Mouse (Mus musculus): ENCODE measurements around the gene BC035044.
A peak's percentile ranks its signal among the peaks of the same experiment; 100 is the strongest.
"Not testable (repeated sequence)": the region's sequence is repeated elsewhere in the genome, so short reads cannot be mapped to it uniquely, and the experiment has no call there.

Gene BC035044

DNA sequence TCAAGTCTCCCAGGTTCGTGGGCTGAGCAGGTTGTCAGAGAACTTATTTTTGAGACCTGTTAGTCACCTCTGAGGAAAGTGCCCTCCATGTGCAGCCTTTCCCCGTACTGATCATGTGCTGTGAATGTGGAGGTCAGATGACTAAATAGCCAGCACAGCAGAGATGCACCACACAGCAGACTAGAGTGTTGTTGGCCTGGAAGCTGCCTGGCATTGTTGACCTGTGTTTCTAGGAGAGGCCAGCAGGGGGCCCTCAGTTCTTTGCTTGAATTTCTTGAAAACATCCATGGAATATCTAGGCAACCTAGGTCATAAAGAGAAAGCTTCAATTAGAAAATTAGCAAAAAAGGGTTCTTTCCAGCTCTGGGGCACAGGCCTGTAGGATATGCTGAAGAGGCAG lies 41.0 kb downstream of the BC035044 start:
- peak; percentile 36 for DNase-seq

DNA sequence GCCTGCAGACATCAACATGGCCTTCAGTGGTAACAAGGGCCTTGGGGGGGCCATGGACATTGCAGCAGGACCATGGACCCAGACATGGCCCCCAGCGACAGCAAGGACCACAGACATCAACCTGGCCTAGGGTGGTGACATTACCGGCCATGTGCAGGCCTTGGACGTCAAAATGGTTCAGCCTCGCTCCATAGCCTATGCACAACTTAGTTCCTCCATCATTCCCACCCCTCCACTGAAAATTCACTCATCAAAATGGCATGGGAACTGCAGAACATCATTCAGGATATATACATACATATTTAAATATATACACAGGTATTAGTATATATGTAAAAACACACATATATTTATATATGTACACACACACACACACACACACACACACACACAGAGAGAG lies 43.5 kb downstream of the BC035044 start:
- no peak for DNase-seq

DNA sequence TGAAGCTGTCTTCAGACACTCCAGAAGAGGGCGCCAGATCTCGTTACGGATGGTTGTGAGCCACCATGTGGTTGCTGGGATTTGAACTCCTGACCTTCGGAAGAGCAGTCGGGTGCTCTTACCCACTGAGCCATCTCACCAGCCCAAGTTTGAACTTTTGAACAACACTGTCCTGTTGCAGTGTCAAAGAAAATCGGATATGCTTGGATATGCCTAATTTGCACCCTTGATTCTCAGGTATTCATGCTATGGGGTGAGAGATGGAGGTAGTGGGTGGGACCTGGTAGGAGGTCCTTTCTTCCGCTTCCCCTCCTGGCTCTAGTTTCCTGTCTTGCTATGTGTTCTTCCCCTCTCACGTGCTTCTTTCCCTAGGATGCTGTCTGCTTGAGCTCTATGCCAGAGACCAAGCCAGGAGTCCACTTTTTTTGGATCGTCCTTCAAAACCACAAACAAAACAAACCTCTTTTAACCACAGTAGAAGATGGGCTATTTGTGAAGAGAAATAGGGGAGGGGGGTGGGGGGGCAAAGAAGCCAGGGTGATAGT lies 44.9 kb downstream of the BC035044 start:
- DNase-seq, result no peak

DNA sequence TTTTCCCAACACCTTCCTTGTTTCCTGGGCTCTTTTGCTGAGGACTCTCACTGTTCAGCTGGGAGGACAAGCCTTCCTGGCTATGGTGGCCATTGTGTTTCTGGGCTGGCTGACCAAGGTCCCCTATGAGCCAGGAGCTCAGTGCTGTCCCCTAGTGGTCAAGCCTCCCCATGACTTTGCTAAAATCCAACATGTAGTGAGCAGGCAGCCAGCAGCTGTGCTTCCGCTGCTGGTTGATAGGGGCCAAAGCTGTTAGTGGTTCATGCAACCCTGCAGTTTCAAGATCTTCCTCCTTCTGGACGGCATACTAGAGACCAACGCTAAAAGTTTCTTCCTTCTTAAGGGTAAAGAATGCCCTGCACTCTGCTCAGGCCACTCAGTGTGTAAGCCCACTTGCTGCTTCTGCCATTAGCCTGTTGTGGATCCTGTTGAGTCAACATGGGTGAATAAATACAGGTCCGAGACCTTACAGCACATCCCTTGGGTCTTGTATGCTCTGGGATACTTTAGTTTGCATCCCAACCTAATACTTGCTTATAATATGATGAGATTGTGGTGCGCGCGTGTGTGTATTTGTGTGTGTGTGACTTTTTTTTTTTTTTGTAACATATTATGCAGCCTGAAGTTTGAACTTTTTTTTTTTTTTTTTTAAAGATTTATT lies 45.5 kb downstream of the BC035044 start:
- peak; percentile 81 for DNase-seq

DNA sequence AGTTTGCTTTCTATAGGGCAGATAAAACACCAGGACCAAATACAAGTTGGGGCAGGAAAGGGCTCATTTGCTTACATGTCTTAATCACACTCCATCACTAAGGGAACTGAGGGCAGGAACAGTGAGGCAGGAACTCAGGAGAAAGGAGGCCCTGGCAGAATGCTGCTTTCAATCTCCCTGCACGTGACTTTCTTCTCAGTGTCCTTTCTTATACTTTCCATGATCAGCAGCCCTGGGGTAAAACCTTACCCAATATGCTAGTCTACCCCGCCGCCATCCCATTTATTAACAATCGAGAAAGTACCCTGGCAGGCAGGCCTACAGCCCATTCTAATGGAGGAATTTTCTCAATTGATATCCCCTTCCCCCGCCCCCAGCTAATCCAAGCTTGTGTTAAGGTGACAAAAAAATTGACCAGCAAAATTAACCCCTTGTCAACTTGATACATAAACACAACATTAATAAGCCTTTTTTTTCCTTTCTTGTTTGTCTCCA lies 46.3 kb downstream of the BC035044 start:
- no peak for DNase-seq

DNA sequence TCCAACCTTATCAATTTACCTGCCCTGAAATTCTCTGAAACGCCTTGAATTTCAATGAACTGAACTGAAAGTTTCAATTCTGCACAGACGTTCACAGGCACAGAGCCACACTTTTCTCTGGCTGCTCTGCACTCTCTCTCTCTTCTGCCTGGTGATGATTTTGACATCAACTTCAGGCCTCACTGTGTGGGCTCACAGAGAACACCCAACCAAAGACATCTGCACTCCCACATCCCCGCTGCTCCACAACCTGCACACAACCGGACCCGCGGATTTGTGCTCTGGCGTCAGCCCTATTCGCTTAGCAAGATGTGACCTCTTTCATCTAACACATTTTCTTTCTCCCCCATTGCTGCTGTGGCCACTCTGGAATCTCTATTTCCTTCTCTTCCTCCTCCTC lies 46.8 kb downstream of the BC035044 start:
- DNase-seq, result peak; percentile 59

DNA sequence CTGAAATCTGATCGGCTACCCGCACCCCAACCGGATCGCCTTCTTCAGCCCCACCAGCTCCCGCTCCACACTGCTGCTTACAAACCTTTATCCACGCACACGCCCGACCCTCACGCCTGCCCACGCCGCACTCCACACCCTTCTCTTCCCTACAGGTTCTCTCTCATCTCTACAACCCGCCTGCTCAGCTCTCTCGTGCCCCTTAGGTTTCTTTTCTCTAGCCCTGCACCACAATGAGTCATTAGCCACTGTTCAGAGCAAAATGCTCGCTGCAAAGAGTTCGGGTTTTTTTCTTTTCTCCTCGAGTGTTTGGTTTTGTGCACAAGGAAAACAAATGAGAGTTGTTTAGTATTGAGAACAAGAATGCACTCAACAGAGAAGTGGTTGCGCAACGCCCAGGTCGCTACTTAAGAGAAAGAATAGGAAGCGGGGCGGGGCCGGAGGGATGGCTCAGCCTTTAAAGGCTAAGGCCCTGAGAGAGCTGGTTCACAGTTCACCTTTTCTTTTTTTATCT lies 47.4 kb downstream of the BC035044 start:
- peak; percentile 36 for DNase-seq

DNA sequence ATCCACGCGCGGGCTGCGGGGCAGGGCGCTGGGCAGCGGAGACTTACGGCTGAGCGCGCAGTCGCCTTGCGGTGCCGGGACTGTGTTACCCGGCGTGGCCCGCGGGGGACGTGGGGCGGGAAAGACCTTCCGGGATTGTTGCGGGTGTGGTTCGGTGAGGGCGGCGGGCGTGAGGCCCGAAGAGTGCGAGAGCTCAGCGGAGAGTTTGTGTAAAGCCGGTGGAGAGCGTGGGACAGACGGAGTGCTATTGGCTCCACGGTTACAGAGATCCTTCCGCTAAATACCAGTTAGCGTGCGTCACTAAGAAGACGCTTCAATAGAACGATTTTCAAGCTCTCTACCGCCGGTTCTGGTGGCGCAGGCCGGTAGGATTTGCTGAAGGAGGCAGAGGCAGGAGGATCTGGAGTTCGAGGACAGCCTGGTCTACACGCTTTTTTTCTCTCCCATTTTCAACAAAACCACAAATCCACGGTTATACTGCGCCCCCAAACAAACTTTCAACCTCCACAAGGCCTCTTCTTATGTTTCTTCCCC lies 47.9 kb downstream of the BC035044 start:
- DNase-seq, result peak; percentile 94

DNA sequence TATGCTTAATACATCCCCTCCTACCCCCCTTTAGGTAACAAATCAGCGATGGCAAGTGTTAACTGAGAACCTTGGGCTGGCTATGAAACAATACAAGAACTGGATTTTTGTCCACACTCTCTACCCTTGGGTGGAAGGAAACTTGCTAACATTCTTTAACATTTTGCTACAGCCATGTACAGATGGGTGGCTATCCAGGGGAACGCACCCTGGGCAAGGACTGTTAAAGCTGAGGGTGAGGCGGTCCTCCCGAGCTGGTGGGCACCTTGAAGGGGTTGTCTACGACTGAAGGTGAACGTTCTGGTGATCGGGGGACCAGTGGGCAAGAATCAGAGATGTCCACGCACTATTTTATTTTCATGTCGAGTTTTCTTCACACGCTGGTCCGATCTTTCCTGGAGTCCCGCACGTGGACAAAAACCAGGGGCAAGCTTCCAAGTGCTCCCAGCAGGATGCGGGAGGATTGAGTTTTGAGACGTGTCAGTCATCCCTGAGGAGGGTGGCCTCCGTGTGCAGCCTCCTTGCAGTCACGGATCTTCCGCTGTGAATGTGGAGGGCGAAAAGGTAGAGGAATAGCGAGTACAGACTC lies 48.5 kb downstream of the BC035044 start:
- DNase-seq, result no peak

DNA sequence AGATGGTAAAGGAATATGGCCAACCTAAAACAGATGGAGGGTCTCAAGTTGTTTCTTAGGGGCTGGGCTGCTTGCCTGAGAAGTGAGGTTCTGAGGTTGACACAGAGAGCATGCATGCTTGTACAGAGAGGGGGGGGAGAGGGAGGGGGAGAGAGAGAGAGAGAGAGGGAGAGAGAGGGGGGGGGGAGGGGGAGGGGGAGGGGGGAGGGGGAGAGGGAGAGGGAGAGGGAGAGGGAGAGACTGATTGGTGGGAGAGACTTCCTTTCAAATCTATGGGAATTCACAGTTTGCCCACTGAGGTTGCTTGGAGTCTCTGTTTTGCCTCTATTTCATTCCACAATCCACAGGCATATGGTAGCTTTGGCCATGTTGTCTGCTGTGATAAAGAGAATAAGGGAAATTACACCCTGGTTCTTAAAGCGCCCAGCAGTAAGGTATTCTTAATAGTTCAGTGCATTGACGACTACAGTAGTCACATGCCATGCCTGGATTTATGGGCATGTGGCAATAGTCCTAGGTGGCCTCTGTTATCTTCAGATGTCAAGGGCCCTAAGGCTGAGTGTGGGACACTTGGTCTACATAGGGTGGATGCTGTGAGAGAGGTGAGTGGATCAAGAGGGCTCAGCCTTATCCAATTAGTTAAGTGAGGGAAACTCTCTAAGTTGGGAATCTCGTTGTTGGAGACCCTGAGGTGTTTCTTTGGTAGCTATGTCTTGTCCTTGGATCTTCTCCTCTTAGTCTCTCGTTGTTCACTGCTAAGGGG lies 49.4 kb downstream of the BC035044 start:
- DNase-seq, result no peak

DNA sequence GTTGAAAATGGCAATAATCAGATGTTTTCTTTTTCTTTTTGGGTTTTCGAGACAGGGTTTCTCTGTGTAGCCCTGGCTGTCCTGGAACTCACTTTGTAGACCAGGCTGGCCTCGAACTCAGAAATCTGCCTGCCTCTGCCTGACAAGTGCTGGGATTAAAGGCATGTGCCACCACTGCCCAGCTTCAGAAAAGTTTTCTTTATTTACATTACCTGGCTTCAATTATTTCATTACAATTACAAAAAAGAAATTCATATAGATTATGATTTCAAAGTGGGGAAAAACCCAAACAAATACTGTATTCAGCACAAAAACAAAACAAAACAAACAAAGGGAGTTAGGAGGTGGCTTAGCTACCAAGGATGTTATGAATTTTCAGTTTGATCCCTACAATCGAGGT lies 50.3 kb downstream of the BC035044 start:
- DNase-seq, result not testable (repeated sequence)

DNA sequence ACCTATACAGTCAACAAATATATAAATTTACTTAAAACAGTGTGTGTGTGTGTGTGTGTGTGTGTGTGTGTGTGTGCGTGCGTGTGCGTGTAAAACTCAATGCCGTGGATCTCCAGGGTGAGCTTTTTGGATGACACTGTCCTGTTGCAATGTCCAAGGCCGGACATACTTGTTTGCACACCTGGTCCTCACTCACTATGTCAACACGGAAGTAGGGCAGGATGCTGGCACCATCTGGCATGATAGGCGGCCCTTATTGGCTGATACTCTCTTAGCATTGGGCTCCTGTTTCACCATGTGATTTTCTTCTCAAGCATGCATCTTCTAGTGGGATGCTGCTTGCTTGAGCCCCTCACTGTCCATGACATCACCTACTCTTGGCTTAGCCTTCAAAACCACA lies 51.0 kb downstream of the BC035044 start:
- DNase-seq, result no peak

DNA sequence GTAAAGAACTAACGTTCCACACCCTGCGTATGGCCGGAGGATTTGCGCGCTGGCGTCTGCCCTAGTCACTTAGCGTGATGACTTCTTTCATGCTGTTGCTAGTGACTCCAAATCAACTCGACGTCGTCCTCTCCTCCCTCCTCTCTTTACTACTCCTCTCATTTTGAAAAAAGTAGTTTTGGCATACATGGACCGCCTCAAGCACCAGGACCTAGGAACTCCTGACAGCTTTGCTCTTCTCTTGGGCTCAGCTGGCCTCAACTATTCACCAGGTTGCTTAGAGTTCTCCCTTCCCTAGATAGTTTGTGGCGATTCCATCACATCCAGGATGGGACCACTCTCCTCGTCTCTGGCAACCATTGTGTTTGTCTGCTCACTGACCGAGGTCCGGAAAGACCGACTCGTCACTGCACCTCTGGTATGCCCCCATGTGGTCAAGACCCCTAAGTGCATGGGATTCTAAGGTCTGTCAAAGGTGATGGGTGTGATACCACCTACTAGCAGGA lies 51.6 kb downstream of the BC035044 start:
- peak; percentile 78 for DNase-seq

DNA sequence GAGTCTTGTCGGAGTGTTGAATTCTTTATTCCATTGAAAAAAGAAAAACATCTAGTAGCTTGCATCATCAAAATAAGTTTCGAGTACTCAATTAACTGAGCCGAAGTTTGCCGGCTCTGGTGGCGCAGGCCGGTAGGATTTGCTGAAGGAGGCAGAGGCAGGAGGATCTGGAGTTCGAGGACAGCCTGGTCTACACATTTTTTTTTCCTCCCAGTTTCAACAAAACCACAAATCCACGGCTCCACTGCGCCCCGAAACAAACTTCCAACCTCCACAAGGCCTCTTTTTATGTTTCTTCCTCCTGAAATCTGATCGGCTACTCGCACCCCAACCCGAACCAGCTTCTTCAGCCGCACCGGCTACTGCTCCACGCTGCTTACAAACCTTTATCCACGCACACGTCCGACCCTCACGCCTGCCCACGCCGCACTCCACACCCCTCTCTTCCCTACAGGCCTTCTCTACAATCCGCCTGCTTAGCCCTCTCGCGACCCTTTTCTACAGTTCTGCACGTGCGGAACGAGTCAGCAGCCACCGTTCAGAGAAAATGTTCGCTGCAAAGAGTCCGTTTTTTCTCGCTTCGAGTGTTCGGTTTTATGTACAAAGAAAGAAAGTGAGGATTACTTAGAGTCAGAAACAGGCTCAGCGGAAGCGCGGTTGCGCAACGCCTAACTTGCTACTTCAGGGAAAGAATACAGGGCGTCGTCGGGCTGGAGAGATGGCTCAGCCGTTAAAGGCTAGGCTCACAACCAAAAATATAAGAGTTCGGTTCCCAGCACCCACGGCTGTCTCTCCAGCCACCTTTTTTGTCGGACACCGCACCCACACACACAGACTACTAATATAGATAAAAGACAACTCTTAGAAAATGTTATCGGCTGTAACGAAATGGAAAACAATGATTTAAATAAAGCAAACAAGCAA lies 52.3 kb downstream of the BC035044 start:
- DNase-seq, result peak; percentile 90

DNA sequence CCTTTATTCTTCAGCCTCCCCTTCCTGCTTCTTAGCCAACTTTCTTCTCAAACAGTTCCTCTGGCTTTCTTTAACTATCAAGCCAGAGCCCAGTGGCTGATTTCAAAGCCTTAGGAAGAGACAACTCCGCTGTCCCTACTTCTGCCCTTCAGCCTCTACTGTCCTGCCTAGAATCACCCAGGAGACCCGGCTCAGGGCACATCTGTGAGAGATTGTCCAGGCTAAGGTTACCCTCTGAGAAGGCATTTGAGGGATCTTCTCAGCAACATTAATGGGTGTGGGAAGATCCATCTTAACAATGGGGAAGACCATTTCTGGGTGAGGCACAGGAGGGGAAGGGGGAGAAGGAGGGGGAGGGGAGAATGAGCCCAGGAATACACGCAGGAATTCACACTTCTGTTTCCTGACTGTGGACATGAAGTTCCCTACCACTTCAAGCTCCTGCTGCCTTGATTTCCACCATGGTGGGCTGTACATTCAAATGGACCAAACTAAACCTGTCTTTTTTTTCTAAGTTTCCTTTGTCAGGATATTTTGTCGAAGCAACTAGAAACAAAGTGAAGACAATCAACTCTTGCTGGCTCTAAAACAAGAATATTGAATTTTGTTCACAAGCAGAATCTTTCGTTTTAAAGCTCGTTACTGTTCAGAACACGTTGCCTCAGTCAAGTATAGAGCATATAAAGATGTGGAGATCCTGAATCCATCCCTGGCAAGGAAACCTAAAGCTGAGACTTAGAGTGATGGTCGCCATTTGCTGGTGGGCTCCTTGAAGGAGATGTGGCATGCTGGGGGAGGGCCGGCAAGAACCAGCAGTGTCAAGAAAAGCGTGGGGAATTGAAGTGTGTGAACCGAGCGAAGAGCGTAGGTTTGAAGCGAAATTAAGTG lies 53.2 kb downstream of the BC035044 start:
- peak; percentile 14 for DNase-seq

DNA sequence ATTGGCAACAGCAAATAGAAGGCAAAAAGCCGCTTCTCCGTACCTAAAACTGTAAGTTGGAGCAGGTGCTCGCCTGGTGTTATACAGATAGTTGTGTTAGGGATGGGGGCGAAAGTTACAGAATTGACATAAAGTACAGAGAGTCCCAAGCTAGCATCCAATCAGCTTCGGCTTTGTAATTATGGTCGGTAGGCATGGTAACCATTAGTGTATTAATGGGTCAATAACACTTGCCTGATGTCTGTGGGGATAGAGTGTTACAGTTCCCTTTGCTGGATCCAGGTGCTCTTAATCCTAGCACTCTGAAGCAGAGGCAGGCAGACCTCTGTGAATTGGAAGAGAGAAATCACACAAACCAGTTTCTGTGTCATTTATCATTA lies 54.0 kb downstream of the BC035044 start:
- DNase-seq, result no peak

DNA sequence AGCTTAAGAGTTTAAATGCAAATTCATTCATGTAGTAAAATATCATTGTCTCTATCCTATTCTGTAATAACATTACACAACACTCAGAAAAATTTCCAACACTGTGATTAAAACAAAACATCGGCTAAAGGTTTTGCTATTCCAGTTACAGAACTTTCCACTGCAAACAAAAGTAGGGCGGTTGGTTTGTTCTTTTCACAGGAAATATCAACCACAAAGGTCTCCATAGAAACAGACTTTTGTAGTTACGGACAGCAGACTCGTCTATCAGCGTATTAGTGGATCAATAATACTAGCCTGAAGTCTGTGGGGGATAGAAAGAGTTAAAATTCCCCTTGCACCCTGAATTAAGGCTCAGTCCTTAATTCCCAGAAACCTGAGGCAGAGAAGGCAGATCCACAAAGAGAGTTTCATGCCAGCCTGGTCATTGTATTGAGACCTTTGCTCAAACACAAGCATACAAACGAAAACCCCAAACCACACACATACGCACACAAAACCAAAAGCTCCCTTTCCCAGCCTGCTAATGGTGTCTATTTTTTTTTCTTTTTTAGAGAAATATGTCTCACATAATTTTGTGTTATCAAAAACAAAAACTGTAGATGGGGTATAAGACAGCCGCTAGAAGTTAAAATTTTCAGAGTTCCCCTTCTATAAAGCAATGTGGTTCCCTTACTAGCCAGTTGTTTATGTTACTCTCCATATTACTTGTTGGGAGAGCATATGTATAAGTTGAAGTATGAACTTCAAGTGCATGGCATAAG lies 54.6 kb downstream of the BC035044 start:
- no peak for DNase-seq

DNA sequence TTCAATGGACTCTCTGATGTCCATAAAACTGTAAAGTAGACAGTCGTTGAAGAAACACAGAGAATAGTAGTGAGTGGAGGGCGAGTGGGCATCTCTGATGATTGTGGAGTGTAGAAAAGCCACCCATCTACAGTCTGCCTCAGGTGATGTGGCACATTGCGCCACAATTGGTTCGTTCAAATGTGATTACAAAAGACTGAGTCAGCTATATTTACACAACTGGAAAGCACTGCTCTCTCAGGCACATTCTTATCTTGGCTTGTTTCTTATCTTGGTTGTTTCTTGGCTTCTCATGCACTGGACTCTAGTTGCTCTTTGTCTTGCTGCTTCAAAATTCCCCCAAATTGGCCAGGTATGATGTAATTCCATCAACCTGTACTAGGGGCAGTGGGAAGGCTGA lies 55.4 kb downstream of the BC035044 start:
- no peak for DNase-seq

DNA sequence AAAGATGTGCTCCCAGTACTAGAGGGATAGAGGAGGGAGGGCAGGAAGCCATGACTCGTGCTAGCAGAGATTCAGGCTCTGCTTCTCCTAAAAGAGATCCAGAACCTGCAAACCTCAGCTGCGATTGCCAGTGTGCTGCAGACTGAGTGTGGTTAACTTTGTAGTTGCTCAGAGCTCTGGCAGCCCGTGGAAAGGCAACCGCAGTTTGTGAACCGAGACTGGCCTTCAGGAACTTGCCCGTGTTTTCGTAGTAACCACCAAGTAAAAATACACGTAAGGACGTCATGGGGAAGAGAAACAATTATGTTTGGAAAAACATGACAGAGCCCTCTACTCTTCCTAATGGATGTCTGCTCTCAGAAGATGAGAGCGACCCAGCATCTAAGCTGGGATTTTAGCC lies 57.9 kb downstream of the BC035044 start:
- DNase-seq, result no peak

DNA sequence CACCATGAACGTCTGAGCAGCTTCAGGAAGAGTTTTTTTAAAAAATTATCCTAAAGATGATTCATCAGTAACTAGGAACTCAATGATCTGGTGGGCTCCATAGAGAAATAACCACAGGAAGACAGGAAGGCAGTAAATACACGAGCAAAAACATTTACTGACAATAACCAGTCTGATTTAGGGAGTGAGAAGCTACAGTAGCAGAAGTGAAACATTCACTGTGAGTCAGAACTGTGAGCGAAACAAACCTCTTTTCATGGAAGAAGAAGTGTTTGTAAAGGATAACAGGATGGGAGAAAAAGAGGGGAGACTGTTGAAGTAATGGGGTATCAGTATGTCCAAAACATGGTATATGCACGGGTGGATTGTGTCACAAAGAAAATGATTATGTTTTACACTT lies 61.1 kb downstream of the BC035044 start:
- no peak for DNase-seq

All from right cerebral cortex, adult 18-20 months (tissue).